Mouse (Mus musculus) small intestine, adult 2 months (tissue): ENCODE results near the gene Fv1.

ENCODE experiments used
- CTCF ChIP-seq: fragments of 200-500 bp; IDR thresholded peaks from 2 replicates; pipeline ENCODE4 v1.5.1; 2012; ENCODE audit warnings: low read depth, mild to moderate bottlenecking, control low read depth, inconsistent platforms, low read length, moderate library complexity, mixed read lengths; ENCODE audit not compliant: insufficient replicate concordance, insufficient read length; ENCODE audit errors: extremely low read depth
- POLR2A ChIP-seq: fragments of 200-500 bp; IDR thresholded peaks from 2 replicates; pipeline ENCODE4 v1.6.1; 2012; ENCODE audit warnings: low read depth, mild to moderate bottlenecking, control low read depth, inconsistent platforms, low read length, moderate library complexity

- no peak for TF ChIP-seq CTCF
- no peak for TF ChIP-seq POLR2A
Measured at GRCm38 (mm10) chr4:147866056-147866455, 2.7 kb upstream of the Fv1 start.
